Mouse (Mus musculus) effector memory CD4-positive, alpha-beta T cell, adult 5 months (primary cell): ENCODE data around the gene Spats1. TPM values are rescaled to one million over a fixed set of nuclear protein-coding genes. Genes with fewer than 3 reads are reported as not detected.

ENCODE experiments used
- polyA plus RNA-seq: library from polyadenylated mRNA; unstranded; fragments of 100-300 nt; shearing (Covaris generic); gene quantifications from one replicate; pipeline ENCODE4 v1.2.1, GENCODE M21; 2017

Gene Spats1
- polyA plus RNA-seq, result 0.31 TPM

DNA sequence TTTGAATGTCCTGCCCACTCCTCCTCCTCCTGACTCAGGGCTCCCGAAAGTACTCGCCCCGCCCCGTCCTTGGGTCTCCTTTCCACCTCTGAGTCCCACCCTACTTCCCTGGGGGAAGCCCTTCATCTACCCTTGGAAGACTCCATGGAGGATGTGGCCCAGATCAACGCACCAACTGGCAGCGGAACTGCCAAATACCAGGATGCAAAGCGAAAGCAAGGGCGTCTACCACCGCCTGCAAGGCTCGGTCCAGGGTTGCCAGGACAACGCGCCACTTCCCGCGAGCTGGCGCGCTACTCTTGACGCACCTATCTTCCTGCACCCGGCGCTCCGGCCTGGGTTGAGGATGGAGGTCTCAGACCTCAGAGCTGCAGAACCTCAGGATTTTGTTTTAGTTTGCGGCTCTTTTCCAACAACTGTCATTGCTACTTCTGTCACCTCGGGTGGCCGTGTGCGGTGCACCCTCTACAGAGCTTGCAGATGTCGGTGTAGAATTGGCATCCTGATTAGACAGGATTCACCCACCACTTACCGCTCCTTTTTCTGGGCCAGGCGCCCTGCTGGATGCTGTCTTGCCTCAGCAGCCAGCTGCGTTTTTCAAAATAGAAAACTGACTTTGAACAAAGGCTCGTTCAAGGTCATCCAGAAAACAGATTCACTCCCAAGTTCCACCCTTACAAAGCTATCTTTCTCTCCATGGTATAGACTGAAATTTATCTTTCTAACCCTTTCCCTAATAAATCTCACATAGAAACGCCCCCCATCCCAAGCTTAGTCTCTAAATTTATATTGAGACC, at the start of gene Spats1:
Gene Spats1 (minus strand): TSS at position 747 of the 797 bp plus-strand sequence.

DNA sequence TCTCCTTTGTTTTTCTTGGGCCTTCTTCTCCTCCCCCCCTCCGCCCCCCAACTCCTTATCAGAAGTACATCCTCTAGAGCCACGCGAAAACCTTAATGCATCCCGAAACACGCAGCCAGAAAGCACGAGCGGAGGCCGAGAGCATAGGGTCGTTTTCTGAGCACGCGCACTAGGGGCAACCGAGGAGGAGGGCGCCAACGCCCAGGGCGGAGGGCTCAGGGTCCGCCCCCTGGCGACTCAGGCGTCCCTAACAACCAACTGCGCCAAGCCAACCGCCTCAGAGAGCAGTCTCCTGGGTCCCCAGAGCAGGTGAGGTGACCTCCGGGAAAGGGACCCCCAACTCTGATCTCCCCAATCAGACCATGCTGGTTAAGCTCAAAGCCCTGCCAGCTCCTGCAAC, 48.0 kb upstream of the Spats1 start, which contains the start of gene Tcte1:
Gene Tcte1 (plus strand): TSS at position 172 of the 400 bp plus-strand sequence.

GRCm38 (mm10) chr17:45506700-45507189, 31.5 kb upstream of the Spats1 start, which contains the start of gene Aars2:
Gene Aars2, plus strand, starts transcription at chr17:45506841.

GRCm38 (mm10) chr17:45433419-45434261, 41.6 kb downstream of the Spats1 start, which contains the start of gene Cdc5l:
Gene Cdc5l, minus strand, starts transcription at chr17:45433737.

Other genes starting within 250 kb of the Spats1 start
- gene Cdc5l, start 41.7 kb downstream of the Spats1 start, polyA plus RNA-seq, result 70.0 TPM
- 13.0 TPM for gene Aars2, start 31.4 kb upstream of the Spats1 start, polyA plus RNA-seq
- not detected for gene Tcte1, start 48.0 kb upstream of the Spats1 start, polyA plus RNA-seq
- 0.22 TPM for gene Tmem151b, start 74.3 kb upstream of the Spats1 start, polyA plus RNA-seq
- 129 TPM for gene Nfkbie, start 80.3 kb upstream of the Spats1 start, polyA plus RNA-seq
- 45.3 TPM for gene Slc35b2, start 88.5 kb upstream of the Spats1 start, polyA plus RNA-seq
- gene Hsp90ab1, start 97.9 kb upstream of the Spats1 start, polyA plus RNA-seq, result 1,825 TPM
- 65.1 TPM for gene Slc29a1, start 124.2 kb upstream of the Spats1 start, polyA plus RNA-seq
- gene Mymx, start 126.7 kb upstream of the Spats1 start, polyA plus RNA-seq, result not detected
- 0.85 TPM for gene Capn11, start 183.9 kb upstream of the Spats1 start, polyA plus RNA-seq
- gene Mrpl14, start 210.9 kb upstream of the Spats1 start, polyA plus RNA-seq, result 31.6 TPM
- 11.6 TPM for gene Tmem63b, start 211.5 kb upstream of the Spats1 start, polyA plus RNA-seq